11 mouse cellular contexts compared by ENCODE assay signal in genomic region chr2:52013306-52013820, GRCm38 (mm10). TPM values are rescaled to one million over a fixed set of nuclear protein-coding genes. Genes with fewer than 3 reads are reported as not detected.
DNase-seq lines count a peak whose midpoint lies in the region.
"Had no signal": no experiment of that assay in that cellular context is flagged by ENCODE, and none has a peak within 500 bp of the region (broad histone marks: within the 10 kb centered on the region; RNA-seq: fewer than 3 reads in every experiment).

No protein-coding gene starts in this region.

- intact Hi-C loops in heart, postnatal 36 days (cut with DNase I) = no loop called here

- peak; percentile 16 for DNase-seq in heart, adult 8-10 months (ENCODE audit: low spot score)
- DNase-seq in heart, postnatal 4 days = no peak
- DNase-seq in adipocyte (ENCODE audit: low spot score) = peak; percentile 32
- peak; percentile 80 for DNase-seq in cerebellum, adult 9-10 months
- peak; percentile 3 to 14 for DNase-seq in heart, postnatal 36 days
- no peak for DNase-seq in retina, postnatal 1 day
- no peak for DNase-seq in neural tube, embryonic 10.5 days (ENCODE audit: extremely low spot score, low spot score)
- DNase-seq: adrenal gland, postnatal 14 days; kidney, adult 11 months; kidney, postnatal 4 days; thymus, adult 2 months had no signal

RNA-seq across cellular contexts. Expression of gene Tnfaip6, which starts 24.4 kb away (rescaled TPM):
- under 1 TPM; 0.59 to 0.86 (median 0.67) TPM for total RNA-seq in heart, adult 8-10 months (2022)
- 1 to 10 TPM; 4.2 to 4.4 TPM for total RNA-seq in heart, postnatal 4 days (2021)
- total RNA-seq in heart, postnatal 36 days (2021) = 1 to 10 TPM; 1.0 to 1.2 TPM

RNA-seq across cellular contexts. Expression of gene Nmi, which starts 40.1 kb away (rescaled TPM):
- total RNA-seq in heart, adult 8-10 months (2022) = 1 to 10 TPM; 4.5 to 8.7 (median 6.3) TPM
- total RNA-seq in heart, postnatal 4 days (2021) = 1 to 10 TPM; 7.0 to 7.5 TPM
- 1 to 10 TPM; 7.0 to 7.9 TPM for total RNA-seq in heart, postnatal 36 days (2021)

RNA-seq across cellular contexts. Expression of gene Rif1, which starts 59.3 kb away (rescaled TPM):
- 10 to 100 TPM; 17.7 to 21.3 (median 20.8) TPM for total RNA-seq in heart, adult 8-10 months (2022)
- 10 to 100 TPM; 34.2 to 35.8 TPM for total RNA-seq in heart, postnatal 4 days (2021)
- 10 to 100 TPM; 19.5 to 25.1 TPM for total RNA-seq in heart, postnatal 36 days (2021)

Comparison
In these comparisons a context has a peak if more than half of its experiments do, and no peak if none do; other contexts are left out.
1. DNase-seq: peak in heart, adult 8-10 months (single experiment), adipocyte (single experiment), cerebellum, adult 9-10 months (single experiment) and heart, postnatal 36 days (2 of 2); none in heart, postnatal 4 days (single experiment), retina, postnatal 1 day (single experiment) and neural tube, embryonic 10.5 days (single experiment).